Mouse (Mus musculus): ENCODE data around the gene Tekt3.

DNA sequence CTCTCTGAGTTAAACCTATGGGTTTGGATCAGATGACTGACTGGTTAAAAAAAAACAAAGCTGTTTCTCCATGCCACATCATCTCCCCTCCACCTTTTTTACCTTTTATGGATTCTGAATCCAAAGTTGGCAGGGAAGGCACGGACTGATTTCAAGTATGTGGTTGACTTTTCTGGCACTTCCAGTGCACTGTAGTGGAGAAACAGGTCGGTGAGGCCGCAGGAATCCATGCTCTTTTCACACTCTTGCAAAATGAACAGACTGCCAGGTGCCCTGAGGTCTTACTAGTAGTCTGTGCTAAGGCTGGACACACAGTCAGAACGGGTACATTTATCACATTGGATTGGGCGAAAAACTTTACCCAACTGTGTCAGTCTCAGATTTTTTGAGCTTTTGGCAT, 80.9 kb downstream of the Tekt3 start:
- no peak for TF ChIP-seq POLR2A (IDR thresholded peaks at IDR 0.05; ENCODE audit: insufficient read depth, low read depth, low read length)
- no peak for TF ChIP-seq CTCF (IDR thresholded peaks at IDR 0.05; ENCODE audit: insufficient read depth, low read depth, low read length)

All from olfactory bulb, adult 2 months (tissue).